Mouse (Mus musculus) ES-E14 (cell line): ENCODE results near the gene Selenoi. TPM values are rescaled to one million over a fixed set of nuclear protein-coding genes. Genes with fewer than 3 reads are reported as not detected.

ENCODE experiments used
- DNase-seq: peaks from one replicate; pipeline ENCODE4 v3.0.0-alpha.2; 2013; ENCODE audit warnings: low read depth, low spot score
- H3K27ac ChIP-seq: 2 replicates; pipeline ENCODE4 v1.5.1; 2012; ENCODE audit warnings: low read depth, mild to moderate bottlenecking, low read length, moderate library complexity, mixed read lengths; ENCODE audit not compliant: poor library complexity, insufficient read depth, severe bottlenecking
- H3K36me3 ChIP-seq: 2 replicates; pipeline ENCODE4 v1.6.1; 2012; ENCODE audit warnings: mild to moderate bottlenecking, low read length, moderate library complexity, mixed read lengths; ENCODE audit not compliant: control insufficient read depth, poor library complexity, insufficient read depth, severe bottlenecking
- H3K4me1 ChIP-seq, 2 experiments: fragments of 150-350 bp in 1 of 2; sonication (generic) in 1 of 2; 2 replicates each; pipeline ENCODE4 v1.6.1; 2012; ENCODE audit warnings: low read length in 2 of 2, mild to moderate bottlenecking in 1 of 2, mixed read lengths in 1 of 2; ENCODE audit not compliant: control insufficient read depth in 2 of 2, insufficient read depth in 2 of 2, poor library complexity in 1 of 2
- H3K4me3 ChIP-seq, 2 experiments: fragments of 150-350 bp in 1 of 2; sonication (generic) in 1 of 2; 2 replicates each; pipeline ENCODE4 v1.5.1; 2012; ENCODE audit warnings: low read length in 2 of 2, low read depth in 1 of 2, mild to moderate bottlenecking in 1 of 2, mixed read lengths in 1 of 2; ENCODE audit not compliant: insufficient read depth in 1 of 2, poor library complexity in 1 of 2, severe bottlenecking in 1 of 2
- H3K9ac ChIP-seq: 2 replicates; pipeline ENCODE4 v1.6.1; 2012; ENCODE audit warnings: low read depth, mild to moderate bottlenecking, low read length, mixed read lengths; ENCODE audit not compliant: poor library complexity, insufficient read depth, severe bottlenecking
- H3K9me3 ChIP-seq: fragments of 150-350 bp; sonication (generic); 2 replicates; pipeline ENCODE4 v1.6.1; 2012; ENCODE audit warnings: low read depth, mild to moderate bottlenecking, low read length; ENCODE audit not compliant: control insufficient read depth, insufficient read depth
- HCFC1 ChIP-seq: IDR thresholded peaks from 2 replicates; pipeline ENCODE4 v1.6.1; 2012; ENCODE audit warnings: low read length, inconsistent platforms, borderline replicate concordance; ENCODE audit not compliant: insufficient read depth
- in situ Hi-C, 2 experiments: fragments of 600-800 bp; cut with MboI; formaldehyde crosslinking; loops; one replicate each; pipeline ENCODE4 v1.15.1; 2025; ENCODE audit warnings: low sequenced_read_pairs in 2 of 2, inconsistent platforms in 1 of 2; ENCODE audit not compliant: unreplicated experiment in 2 of 2
- total RNA-seq: library from RNA; depleted of rRNA; stranded (reverse); fragments of 300-350 nt; gene quantifications from 2 replicates; pipeline ENCODE4 v1.2.3, GENCODE M21; 2012; rRNA removed

Gene Selenoi
- total RNA-seq, 1 experiment: 104 TPM

DNA sequence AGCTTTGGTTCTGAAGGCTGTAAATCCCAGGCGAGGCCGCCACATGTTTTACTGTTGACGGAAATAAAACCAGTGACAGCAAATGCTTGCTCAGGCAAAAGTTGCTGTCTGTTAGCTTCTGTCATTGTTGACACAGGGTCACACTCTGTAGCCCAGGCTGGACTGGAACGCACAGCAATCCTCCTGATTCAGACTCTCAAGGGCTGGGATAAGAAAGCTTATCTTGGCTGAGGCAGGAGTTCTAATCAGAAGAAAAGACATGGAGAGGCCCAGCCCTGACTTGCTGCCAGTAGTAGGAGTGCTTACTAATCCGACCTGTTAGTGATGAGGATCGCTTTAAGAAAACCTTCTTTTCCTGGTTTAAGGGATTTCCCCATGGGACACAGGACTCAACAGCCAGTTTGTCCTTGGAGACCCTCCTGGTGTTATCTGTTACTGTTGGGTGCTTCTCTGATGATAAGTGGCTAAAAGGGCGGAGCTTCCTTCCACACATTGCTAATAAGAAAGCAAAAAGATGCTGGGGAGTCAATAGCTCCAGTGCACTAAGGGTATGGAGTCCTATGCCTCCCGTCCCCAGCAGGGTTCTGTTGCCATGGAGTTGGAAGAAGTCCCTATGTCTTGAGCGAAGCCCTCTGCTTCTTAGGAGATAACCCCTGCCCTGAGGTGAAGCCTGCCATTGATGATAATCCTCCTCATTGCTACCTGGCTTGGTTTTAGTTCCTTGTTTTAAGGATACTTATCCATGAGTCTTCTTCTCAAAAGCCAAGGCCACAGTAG lies 54.9 kb downstream of the Selenoi start:
- Histone ChIP-seq H3K27ac (no peak overlapping the region), H3K9me3 (no peaks in the 10 kb centered on the region), H3K9ac (no peak overlapping the region), H3K4me3 (no peak overlapping the region), H3K4me1 (no peaks in the 10 kb centered on the region), H3K36me3 (no peaks in the 10 kb centered on the region)
- in situ Hi-C loops: no loop called here
- no peak for DNase-seq
- TF ChIP-seq HCFC1: no peak

Other genes with a start within 250 kb of the Selenoi start
- not detected in 2 replicates for gene Il6, start 219.5 kb upstream of the Selenoi start, total RNA-seq
- 121 and 125 TPM in 2 replicates for gene Tyms, start 159.0 kb upstream of the Selenoi start, total RNA-seq
- gene Garem2, start 127.4 kb upstream of the Selenoi start, total RNA-seq: 1.7 and 2.0 TPM in 2 replicates
- not detected in 2 replicates for gene 3110082J24Rik, start 126.5 kb upstream of the Selenoi start, total RNA-seq
- 101 and 102 TPM in 2 replicates for gene Hadha, start 77.4 kb upstream of the Selenoi start, total RNA-seq
- 103 and 110 TPM in 2 replicates for gene Hadhb, start 77.3 kb upstream of the Selenoi start, total RNA-seq
- 0.58 and 0.71 TPM in 2 replicates for gene Adgrf3, start 26.9 kb upstream of the Selenoi start, total RNA-seq
- 0.54 and 0.74 TPM in 2 replicates for gene Drc1, start 48.8 kb downstream of the Selenoi start, total RNA-seq
- gene Otof, start 229.4 kb downstream of the Selenoi start, total RNA-seq: 0.18 and 0.26 TPM in 2 replicates
- not detected in 2 replicates for gene 1700001C02Rik, start 233.5 kb downstream of the Selenoi start, total RNA-seq